Mouse (Mus musculus): Measurements from ENCODE around the gene Krt17.

DNA sequence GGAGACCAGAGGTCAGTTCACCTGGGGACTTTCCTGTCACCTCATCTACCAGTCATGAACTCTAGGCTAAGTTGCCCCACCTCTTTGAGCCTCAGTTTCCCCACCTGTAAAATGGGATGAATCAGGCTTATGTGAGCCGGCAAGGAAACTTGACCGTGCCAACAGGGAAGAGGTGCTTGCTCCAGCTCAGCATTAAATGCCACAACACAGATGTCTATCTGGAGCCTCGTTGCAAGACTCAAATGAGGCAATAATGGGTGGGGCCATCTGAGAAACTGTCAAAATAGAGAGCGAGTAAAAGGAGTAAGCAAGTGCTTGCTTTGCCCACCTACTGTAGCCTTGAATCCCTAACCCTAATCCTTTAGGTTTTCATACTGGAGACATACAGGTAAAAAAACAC lies 41.5 kb downstream of the Krt17 start:
- no peak for TF ChIP-seq CTCF (IDR thresholded peaks at IDR 0.05)
- no peak for TF ChIP-seq POLR2A (IDR thresholded peaks at IDR 0.05; ENCODE audit: insufficient read depth, low read depth, low read length)
- no peak for TF ChIP-seq EP300 (IDR thresholded peaks at IDR 0.05; ENCODE audit: insufficient read depth, low read depth, low read length)
